Mouse (Mus musculus) MEL (cell line): ENCODE data around the gene Ndufa11. TPM values are rescaled to one million over a fixed set of nuclear protein-coding genes. Genes with fewer than 3 reads are reported as not detected.

ENCODE experiments used
- DNase-seq: peaks from one replicate; pipeline ENCODE4 v3.0.0; 2011; ENCODE audit warnings: low read depth, low spot score
- H3K27ac ChIP-seq: 2 replicates; pipeline ENCODE4 v1.5.1; 2012; ENCODE audit warnings: low read depth, mild to moderate bottlenecking, control low read depth, low read length, moderate library complexity; ENCODE audit not compliant: control insufficient read depth
- H3K27me3 ChIP-seq, 2 experiments: fragments of 150-350 bp in 1 of 2; sonication (generic) in 1 of 2; 2 replicates each; pipeline ENCODE4 v1.6.1; 2012; ENCODE audit warnings: low read length in 2 of 2, mild to moderate bottlenecking in 2 of 2, improper control_type of control experiment in 1 of 2, moderate library complexity in 1 of 2; ENCODE audit not compliant: insufficient read depth in 2 of 2, control insufficient read depth in 1 of 2
- H3K36me3 ChIP-seq, 2 experiments: 2 replicates each; pipeline ENCODE4 v1.6.1; 2012 to 2014; ENCODE audit warnings: low read length in 2 of 2, improper control_type of control experiment in 1 of 2, inconsistent platforms in 1 of 2, mild to moderate bottlenecking in 1 of 2; ENCODE audit not compliant: insufficient read depth in 2 of 2, control insufficient read depth in 1 of 2
- H3K4me1 ChIP-seq, 2 experiments: fragments of 150-350 bp in 1 of 2; sonication (generic) in 1 of 2; 2 replicates each; pipeline ENCODE4 v1.6.1; 2012; ENCODE audit warnings: low read length in 2 of 2, improper control_type of control experiment in 1 of 2, mild to moderate bottlenecking in 1 of 2; ENCODE audit not compliant: insufficient read depth in 2 of 2, control insufficient read depth in 1 of 2
- H3K4me3 ChIP-seq, 2 experiments: fragments of 150-350 bp in 1 of 2; sonication (generic) in 1 of 2; 2 replicates each; pipeline ENCODE4 v1.5.1; 2012; ENCODE audit warnings: low read depth in 2 of 2, low read length in 2 of 2, mild to moderate bottlenecking in 2 of 2, moderate library complexity in 2 of 2, control low read depth in 1 of 2, improper control_type of control experiment in 1 of 2; ENCODE audit not compliant: control insufficient read depth in 1 of 2, insufficient read depth in 1 of 2
- H3K79me2 ChIP-seq: 2 replicates; pipeline ENCODE4 v1.6.1; 2012; ENCODE audit warnings: mild to moderate bottlenecking, low read length, moderate library complexity; ENCODE audit not compliant: control insufficient read depth, poor library complexity, insufficient read depth
- H3K9ac ChIP-seq: 2 replicates; pipeline ENCODE4 v1.6.1; 2012; ENCODE audit warnings: low read depth, mild to moderate bottlenecking, control low read depth, low read length, moderate library complexity; ENCODE audit not compliant: control insufficient read depth, poor library complexity, severe bottlenecking
- H3K9me3 ChIP-seq: fragments of 150-350 bp; sonication (generic); replicated peaks from 2 replicates; pipeline ENCODE4 v1.6.1; 2012; ENCODE audit warnings: mild to moderate bottlenecking, low read length, improper control_type of control experiment, moderate library complexity; ENCODE audit not compliant: insufficient read depth
- BHLHE40 ChIP-seq: IDR thresholded peaks from 2 replicates; pipeline ENCODE4 v1.6.1; 2012; ENCODE audit warnings: low read depth, mild to moderate bottlenecking, inconsistent platforms, low read length, improper control_type of control experiment, borderline replicate concordance
- CTCF ChIP-seq, 3 experiments: IDR thresholded peaks in 2 of 3; conservative IDR thresholded peaks in 1 of 3; 2 replicates each; pipeline ENCODE4 v1.5.1; 2011 to 2012; ENCODE audit warnings: low read length in 3 of 3, low read depth in 2 of 3, mild to moderate bottlenecking in 2 of 3, improper control_type of control experiment in 1 of 3, inconsistent platforms in 1 of 3, mixed read lengths in 1 of 3, moderate library complexity in 1 of 3; ENCODE audit not compliant: control insufficient read depth in 1 of 3, insufficient read depth in 1 of 3, poor library complexity in 1 of 3, severe bottlenecking in 1 of 3
- E2F4 ChIP-seq: IDR thresholded peaks from 2 replicates; pipeline ENCODE4 v1.6.1; 2011; ENCODE audit warnings: low read depth, low read length, improper control_type of control experiment, borderline replicate concordance
- ELF1 ChIP-seq: IDR thresholded peaks from 2 replicates; pipeline ENCODE4 v1.6.1; 2014; ENCODE audit warnings: low read depth, mild to moderate bottlenecking, inconsistent platforms, low read length, improper control_type of control experiment, moderate library complexity
- EP300 ChIP-seq, 2 experiments: IDR thresholded peaks; 2 replicates each; pipeline ENCODE4 v1.6.1; 2011; ENCODE audit warnings: improper control_type of control experiment in 2 of 2, low read length in 2 of 2, low read depth in 1 of 2, mild to moderate bottlenecking in 1 of 2
- GABPA ChIP-seq: IDR thresholded peaks from 2 replicates; pipeline ENCODE4 v1.6.1; 2012; ENCODE audit warnings: low read depth, mild to moderate bottlenecking, inconsistent platforms, low read length, improper control_type of control experiment, moderate library complexity
- GATA1 ChIP-seq: IDR thresholded peaks from 2 replicates; pipeline ENCODE4 v1.6.1; 2011; ENCODE audit warnings: low read depth, low read length, improper control_type of control experiment
- JUND ChIP-seq: IDR thresholded peaks from 2 replicates; pipeline ENCODE4 v1.6.1; 2011; ENCODE audit warnings: low read depth, mild to moderate bottlenecking, improper control_type of control experiment, low read length
- KAT2A ChIP-seq: conservative IDR thresholded peaks from 2 replicates; pipeline ENCODE4 v1.6.1; 2012; ENCODE audit warnings: low read depth, low read length, improper control_type of control experiment, inconsistent platforms
- MAFK ChIP-seq: IDR thresholded peaks from 2 replicates; pipeline ENCODE4 v1.6.1; 2011; ENCODE audit warnings: low read depth, mild to moderate bottlenecking, low read length, improper control_type of control experiment, borderline replicate concordance
- NRF1 ChIP-seq: IDR thresholded peaks from 2 replicates; pipeline ENCODE4 v1.6.1; 2014; ENCODE audit warnings: low read depth, mild to moderate bottlenecking, inconsistent platforms, low read length, improper control_type of control experiment, moderate library complexity; ENCODE audit not compliant: poor library complexity, insufficient read depth, severe bottlenecking
- POLR2AphosphoS2 ChIP-seq: IDR thresholded peaks from 2 replicates; pipeline ENCODE4 v1.6.1; 2011; ENCODE audit warnings: low read length, improper control_type of control experiment
- SMC3 ChIP-seq: IDR thresholded peaks from 2 replicates; pipeline ENCODE4 v1.6.1; 2011; ENCODE audit warnings: low read depth, low read length, improper control_type of control experiment
- TAL1 ChIP-seq: IDR thresholded peaks from 2 replicates; pipeline ENCODE4 v1.6.1; 2012; ENCODE audit warnings: mild to moderate bottlenecking, inconsistent platforms, low read length, moderate library complexity, mixed read lengths
- UBTF ChIP-seq: IDR thresholded peaks from 2 replicates; pipeline ENCODE4 v1.6.1; 2012; ENCODE audit warnings: low read depth, mild to moderate bottlenecking, inconsistent platforms, low read length, improper control_type of control experiment, moderate library complexity, borderline replicate concordance; ENCODE audit not compliant: insufficient read depth
- USF1 ChIP-seq: IDR thresholded peaks from 2 replicates; pipeline ENCODE4 v1.6.1; 2014; ENCODE audit warnings: low read depth, mild to moderate bottlenecking, inconsistent platforms, low read length, improper control_type of control experiment, moderate library complexity
- ZKSCAN1 ChIP-seq: IDR thresholded peaks from 2 replicates; pipeline ENCODE4 v1.6.1; 2012; ENCODE audit warnings: low read depth, mild to moderate bottlenecking, inconsistent platforms, low read length, improper control_type of control experiment, moderate library complexity
- ZNF384 ChIP-seq: IDR thresholded peaks from 2 replicates; pipeline ENCODE4 v1.6.1; 2012; ENCODE audit warnings: low read depth, mild to moderate bottlenecking, inconsistent platforms, low read length, improper control_type of control experiment
- polyA plus RNA-seq, 2 experiments: library from polyadenylated mRNA; stranded (reverse) in 1 of 2; unstranded in 1 of 2; fragments of >175 nt in 1 of 2; fragments of >200 nt in 1 of 2; gene quantifications; 2 replicates each; pipeline versions ENCODE4 v1.2.1 to v1.2.4; 2012; ENCODE audit warnings: low replicate concordance in 2 of 2, low read depth in 1 of 2; ENCODE audit not compliant: insufficient read length in 2 of 2, insufficient read depth in 1 of 2, missing spikeins in 1 of 2
- total RNA-seq: library from RNA; depleted of rRNA; stranded (reverse); fragments of 300-350 nt; gene quantifications from 2 replicates; pipeline ENCODE4 v1.2.3, GENCODE M21; 2012

Ndufa11 gene
- total and polyA plus RNA-seq, 3 experiments: 249 to 351 TPM; not detected in 1

DNA sequence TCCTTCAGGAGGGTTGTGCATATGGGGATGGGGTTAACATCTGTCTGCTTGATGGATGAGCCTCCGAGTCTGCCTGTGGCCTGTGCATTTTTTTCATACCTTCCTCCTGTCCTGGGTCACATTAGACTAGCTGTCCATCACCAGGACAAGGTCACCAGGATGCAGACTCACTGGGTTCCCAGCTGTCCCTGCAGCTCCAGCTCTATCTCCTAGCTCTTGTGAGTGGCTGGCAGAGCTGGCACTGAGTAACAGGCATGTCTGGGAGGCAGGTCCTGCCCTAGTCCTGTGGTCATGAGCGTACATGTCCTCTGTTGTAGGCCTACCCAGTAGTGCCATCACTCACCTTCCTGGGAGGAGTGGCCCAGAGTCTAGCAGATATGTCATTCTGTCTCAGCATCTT lies 17.1 kb upstream of the Ndufa11 start:
- H3K9ac ChIP-seq: no peak overlapping the region
- no peaks in the 10 kb centered on the region for H3K9me3 ChIP-seq
- DNase-seq: no peak
- no peak overlapping the region for H3K4me3 ChIP-seq
- H3K36me3 ChIP-seq: peaks cover 0 to 23% of the 10 kb centered on the region in 2 experiments; a peak in 2 of 4 replicates
- no peak for TF ChIP-seq CTCF (IDR thresholded peaks at IDR 0.05 in 2 of 3, conservative IDR thresholded peaks at IDR 0.05 in 1 of 3; ENCODE audit: control insufficient read depth in 1 of 3, insufficient read depth in 1 of 3, low read depth in 2 of 3, low read length in 3 of 3, poor library complexity in 1 of 3, severe bottlenecking in 1 of 3)
- H3K79me2 ChIP-seq: no peaks in the 10 kb centered on the region; the same call in 1 of the 2 replicates
- no peaks in the 10 kb centered on the region for H3K27me3 ChIP-seq
- no peaks in the 10 kb centered on the region for H3K4me1 ChIP-seq
- H3K27ac ChIP-seq: no peak overlapping the region

DNA sequence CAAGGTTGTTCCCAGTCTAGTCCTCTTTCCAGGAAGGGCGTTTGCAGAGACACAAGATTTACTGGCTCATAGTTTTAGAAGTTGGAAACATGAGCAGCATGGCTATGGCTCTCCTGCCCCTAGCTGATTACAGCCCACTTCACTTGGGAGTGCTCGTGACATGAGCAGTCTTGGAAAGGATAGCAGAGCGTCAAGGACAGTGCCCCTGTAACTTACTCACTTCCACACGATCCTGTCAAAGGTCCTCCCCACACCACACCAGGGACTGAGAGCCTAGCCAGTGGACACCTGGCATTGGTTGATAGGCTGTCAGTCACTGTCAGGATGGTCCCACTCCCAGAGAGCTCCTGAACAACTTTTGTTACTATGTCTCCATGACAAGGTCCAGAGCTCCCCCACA lies 14.5 kb upstream of the Ndufa11 start:
- H3K4me3 ChIP-seq: no peak overlapping the region
- TF ChIP-seq MAFK: no peak
- TF ChIP-seq JUND: no peak
- no peak for TF ChIP-seq NRF1
- TF ChIP-seq CTCF (IDR thresholded peaks at IDR 0.05 in 2 of 3, conservative IDR thresholded peaks at IDR 0.05 in 1 of 3; ENCODE audit: control insufficient read depth in 1 of 3, insufficient read depth in 1 of 3, low read depth in 2 of 3, low read length in 3 of 3, poor library complexity in 1 of 3, severe bottlenecking in 1 of 3): no peak
- TF ChIP-seq KAT2A: no peak
- no peak for TF ChIP-seq ZKSCAN1
- TF ChIP-seq E2F4: no peak
- no peak for TF ChIP-seq ELF1
- no peak for TF ChIP-seq EP300 (IDR thresholded peaks at IDR 0.05; ENCODE audit: low read depth in 1 of 2, low read length in 2 of 2)
- TF ChIP-seq ZNF384: no peak
- TF ChIP-seq SMC3: no peak
- no peak for TF ChIP-seq GATA1
- no peak for TF ChIP-seq TAL1
- no peak for TF ChIP-seq UBTF
- TF ChIP-seq POLR2AphosphoS2: no peak
- no peak for TF ChIP-seq GABPA
- no peak for TF ChIP-seq USF1
- no peak for TF ChIP-seq BHLHE40
- H3K9me3 ChIP-seq: no peaks in the 10 kb centered on the region
- H3K4me1 ChIP-seq: no peaks in the 10 kb centered on the region
- H3K27me3 ChIP-seq: no peaks in the 10 kb centered on the region
- H3K79me2 ChIP-seq: no peaks in the 10 kb centered on the region
- H3K27ac ChIP-seq: no peak overlapping the region
- DNase-seq: no peak
- H3K36me3 ChIP-seq: peaks cover 0 to 20% of the 10 kb centered on the region in 2 experiments; a peak in 2 of 4 replicates
- H3K9ac ChIP-seq: no peak overlapping the region
